Mouse (Mus musculus) mature B cell (primary cell): ENCODE results near the gene Disc1.

ENCODE experiments used
- in situ Hi-C: fragments of 300-500 bp; cut with MboI; formaldehyde crosslinking; loops from 2 replicates; pipeline ENCODE4 v1.14.3; 2019

Disc1 gene

GRCm38 (mm10) chr8:125177958-125178357 is 124.0 kb downstream of the Disc1 start:
- in situ Hi-C loops = no loop called here

- in situ Hi-C loops = no loop called here
Observed at GRCm38 (mm10) chr8:125183548-125184451, 129.8 kb downstream of the Disc1 start.

GRCm38 (mm10) chr8:125184452-125184817 is 130.4 kb downstream of the Disc1 start:
- in situ Hi-C loops = no loop called here

GRCm38 (mm10) chr8:125184881-125185280 is 130.9 kb downstream of the Disc1 start:
- in situ Hi-C loops = no loop called here

- in situ Hi-C loops = no loop called here
Observed at GRCm38 (mm10) chr8:125187044-125187443, 133.0 kb downstream of the Disc1 start.

GRCm38 (mm10) chr8:125193701-125194100 is 139.7 kb downstream of the Disc1 start:
- in situ Hi-C loops = no loop called here

- in situ Hi-C loops = no loop called here
Observed at GRCm38 (mm10) chr8:125195121-125195520, 141.1 kb downstream of the Disc1 start.

- in situ Hi-C loops = no loop called here
Observed at GRCm38 (mm10) chr8:125196573-125197094, 142.6 kb downstream of the Disc1 start.

- in situ Hi-C loops = no loop called here
Observed at GRCm38 (mm10) chr8:125197341-125198002, 143.5 kb downstream of the Disc1 start.

- in situ Hi-C loops = no loop called here
Observed at GRCm38 (mm10) chr8:125198420-125199196, 144.6 kb downstream of the Disc1 start.

GRCm38 (mm10) chr8:125199197-125199939 is 145.4 kb downstream of the Disc1 start:
- in situ Hi-C loops = no loop called here

- in situ Hi-C loops = no loop called here
Observed at GRCm38 (mm10) chr8:125200273-125200863, 146.4 kb downstream of the Disc1 start.

GRCm38 (mm10) chr8:125201650-125202049 is 147.7 kb downstream of the Disc1 start:
- in situ Hi-C loops = no loop called here

GRCm38 (mm10) chr8:125203016-125203415 is 149.0 kb downstream of the Disc1 start:
- in situ Hi-C loops = no loop called here

GRCm38 (mm10) chr8:125205556-125205955 is 151.6 kb downstream of the Disc1 start:
- in situ Hi-C loops = no loop called here

GRCm38 (mm10) chr8:125206391-125206790 is 152.4 kb downstream of the Disc1 start:
- in situ Hi-C loops = no loop called here

GRCm38 (mm10) chr8:125206962-125207361 is 153.0 kb downstream of the Disc1 start:
- in situ Hi-C loops = no loop called here

GRCm38 (mm10) chr8:125212619-125213167 is 158.7 kb downstream of the Disc1 start:
- in situ Hi-C loops = no loop called here

GRCm38 (mm10) chr8:125217902-125218581 is 164.0 kb downstream of the Disc1 start:
- in situ Hi-C loops = no loop called here

GRCm38 (mm10) chr8:125218669-125219068 is 164.7 kb downstream of the Disc1 start:
- in situ Hi-C loops = no loop called here
